Mouse (Mus musculus) spleen, postnatal 4 days (tissue): Measurements from ENCODE around the gene Slc22a18.
A peak's percentile ranks its signal among the peaks of the same experiment; 100 is the strongest.

ENCODE experiments used
- DNase-seq, 2 experiments: peaks; one replicate each; pipeline ENCODE4 v3.0.0; 2022; ENCODE audit warnings: low spot score in 2 of 2

Slc22a18 gene

GRCm38 (mm10) chr7:143462516-143462915 is 11.0 kb upstream of the Slc22a18 start:
- DNase-seq, result no peak

GRCm38 (mm10) chr7:143463865-143464415 is 9.6 kb upstream of the Slc22a18 start:
- peak; percentile 64 to 90 for DNase-seq

GRCm38 (mm10) chr7:143464811-143465560 is 8.6 kb upstream of the Slc22a18 start:
- peak; percentile 30 to 68 for DNase-seq

GRCm38 (mm10) chr7:143466099-143466677 is 7.3 kb upstream of the Slc22a18 start:
- DNase-seq, result peak; percentile 68 to 92

- no peak for DNase-seq
Measured at GRCm38 (mm10) chr7:143467714-143468113, 5.8 kb upstream of the Slc22a18 start.

- DNase-seq, result peak; percentile 51 to 85
Measured at GRCm38 (mm10) chr7:143469946-143470345, 3.6 kb upstream of the Slc22a18 start.

GRCm38 (mm10) chr7:143474811-143475210 is 1.3 kb downstream of the Slc22a18 start:
- no peak for DNase-seq

GRCm38 (mm10) chr7:143475876-143476275 is 2.3 kb downstream of the Slc22a18 start:
- DNase-seq, result no peak

- no peak for DNase-seq
Measured at GRCm38 (mm10) chr7:143476702-143477335, 3.3 kb downstream of the Slc22a18 start.

GRCm38 (mm10) chr7:143477800-143478199 is 4.3 kb downstream of the Slc22a18 start:
- DNase-seq, result no peak

- DNase-seq, result peak; percentile 58 to 89
Measured at GRCm38 (mm10) chr7:143480498-143480897, 7.0 kb downstream of the Slc22a18 start.

GRCm38 (mm10) chr7:143481806-143482387 is 8.4 kb downstream of the Slc22a18 start:
- DNase-seq, result no peak

- no peak for DNase-seq
Measured at GRCm38 (mm10) chr7:143482541-143482940, 9.0 kb downstream of the Slc22a18 start.

GRCm38 (mm10) chr7:143489735-143490134 is 16.2 kb downstream of the Slc22a18 start:
- DNase-seq, result no peak

GRCm38 (mm10) chr7:143493616-143494126 is 20.1 kb downstream of the Slc22a18 start:
- no peak for DNase-seq

GRCm38 (mm10) chr7:143495104-143495961 is 21.8 kb downstream of the Slc22a18 start:
- DNase-seq, result no peak

- no peak for DNase-seq
Measured at GRCm38 (mm10) chr7:143498584-143498983, 25.0 kb downstream of the Slc22a18 start.

- DNase-seq, result no peak
Measured at GRCm38 (mm10) chr7:143500912-143501311, 27.4 kb downstream of the Slc22a18 start.

- no peak for DNase-seq
Measured at GRCm38 (mm10) chr7:143501643-143502417, 28.3 kb downstream of the Slc22a18 start.
